Mouse (Mus musculus) ES-Bruce4 (cell line): ENCODE results near the gene Mpp2.

Experiments
- CTCF ChIP-seq: IDR thresholded peaks from one replicate; pipeline ENCODE4 v1.8.1; 2011; ENCODE audit warnings: low read depth, low read length
- POLR2A ChIP-seq: IDR thresholded peaks from one replicate; pipeline ENCODE4 v1.8.1; 2011; ENCODE audit warnings: low read length; ENCODE audit not compliant: insufficient read depth

DNA sequence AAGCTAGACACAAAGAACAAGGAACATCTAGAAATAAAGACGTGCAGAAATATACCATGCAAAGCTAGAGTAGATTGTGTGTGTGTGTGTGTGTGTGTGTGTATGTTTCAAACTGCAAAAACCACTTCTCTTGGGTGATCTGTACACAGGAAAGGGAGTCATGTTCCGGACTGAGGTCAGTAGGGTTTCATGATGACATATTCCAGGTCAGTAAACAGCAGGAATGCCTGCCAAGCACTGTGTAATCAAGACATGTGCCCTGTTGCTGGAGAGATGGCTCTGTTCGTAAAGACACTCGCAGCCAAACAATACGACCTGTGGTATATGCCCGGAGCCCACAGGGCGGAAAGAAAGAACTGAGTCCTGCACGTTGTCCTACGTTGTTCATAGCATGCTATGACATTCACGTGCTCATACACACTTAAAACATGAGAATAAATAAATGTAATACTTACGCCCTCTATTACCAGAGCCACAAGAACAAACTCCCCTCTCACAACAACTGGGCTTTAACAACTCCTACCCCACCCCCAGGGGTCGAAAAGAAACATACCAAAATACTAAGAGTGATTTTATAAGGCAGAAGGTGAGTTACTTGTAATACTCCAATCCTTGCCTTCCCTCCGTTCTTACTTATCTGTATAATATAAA, 48.7 kb downstream of the Mpp2 start:
- no peak for TF ChIP-seq CTCF
- no peak for TF ChIP-seq POLR2A
